8 mouse cellular contexts compared by ENCODE assay signal in genomic region chr7:44896499-44896898, GRCm38 (mm10). TPM values are rescaled to one million over a fixed set of nuclear protein-coding genes. Genes with fewer than 3 reads are reported as not detected.
DNase-seq lines count a peak whose midpoint lies in the region; ATAC-seq and TF ChIP-seq lines count a peak whose summit lies in the region.

No protein-coding gene starts in this region.

- H3K27me3 ChIP-seq in heart, embryonic 14.5 days (ENCODE audit: control insufficient read depth, insufficient read depth, low read length) = no peaks in the 10 kb centered on the region
- no peaks in the 10 kb centered on the region for H3K27me3 ChIP-seq in liver, postnatal 0 days (ENCODE audit: insufficient read depth, low read length)

- TF ChIP-seq CTCF in liver, postnatal 0 days (IDR thresholded peaks at IDR 0.05; ENCODE audit: low read depth) = no peak

- peaks cover 17% of the 10 kb centered on the region for H3K36me3 ChIP-seq in ES-E14 (ENCODE audit: control insufficient read depth, insufficient read depth, low read length, poor library complexity, severe bottlenecking)
- H3K36me3 ChIP-seq in heart, embryonic 14.5 days (ENCODE audit: control insufficient read depth, insufficient read depth, low read length) = peaks cover 28% of the 10 kb centered on the region
- peaks cover 19% of the 10 kb centered on the region for H3K36me3 ChIP-seq in liver, postnatal 0 days (replicated peaks; ENCODE audit: insufficient read depth, low read length)

- DNase-seq in gastrocnemius, postnatal 14 days = peak; percentile 45
- DNase-seq in gastrocnemius, postnatal 10 days = no peak
- DNase-seq in ES-E14 (ENCODE audit: low read depth, low spot score) = no peak
- no peak for DNase-seq in liver, postnatal 0 days
- no peak for DNase-seq in yolk sac, embryonic 10.5 days (ENCODE audit: low spot score)
- DNase-seq in embryo, embryonic 9.5 days (ENCODE audit: extremely low spot score) = no peak
- no peak for DNase-seq in left cerebral cortex, adult 8-10 months (ENCODE audit: low spot score in 2 of 2)

- H3K9ac ChIP-seq in ES-E14 (ENCODE audit: insufficient read depth, low read depth, low read length, poor library complexity, severe bottlenecking) = peak overlapping the region; percentile 78
- peak overlapping the region; percentile 84 for H3K9ac ChIP-seq in heart, embryonic 14.5 days (ENCODE audit: low read length)
- H3K9ac ChIP-seq in liver, postnatal 0 days (replicated peaks) = peak overlapping the region; percentile 71

- H3K4me1 ChIP-seq in ES-E14 (ENCODE audit: control insufficient read depth in 2 of 2, insufficient read depth in 2 of 2, low read length in 2 of 2, poor library complexity in 1 of 2) = peaks cover 0 to 10% of the 10 kb centered on the region in 2 experiments; a peak in 1 of 4 replicates
- H3K4me1 ChIP-seq in heart, embryonic 14.5 days (ENCODE audit: control insufficient read depth in 2 of 2, insufficient read depth in 2 of 2, low read length in 2 of 2) = peaks cover 14 to 32% of the 10 kb centered on the region in 2 experiments
- H3K4me1 ChIP-seq in liver, postnatal 0 days (ENCODE audit: insufficient read depth) = peaks cover 26% of the 10 kb centered on the region

- peak overlapping the region; percentile 83 for H3K4me2 ChIP-seq in heart, embryonic 14.5 days (ENCODE audit: low read length)
- H3K4me2 ChIP-seq in liver, postnatal 0 days (ENCODE audit: low read depth, low read length) = peak overlapping the region; percentile 84

- H3K4me3 ChIP-seq in ES-E14 (ENCODE audit: insufficient read depth in 1 of 2, low read depth in 1 of 2, low read length in 2 of 2, poor library complexity in 1 of 2, severe bottlenecking in 1 of 2) = peak overlapping the region; percentile 69 to 70
- peak overlapping the region; percentile 62 to 70 for H3K4me3 ChIP-seq in heart, embryonic 14.5 days (ENCODE audit: control insufficient read depth in 1 of 2, insufficient read depth in 1 of 2, low read depth in 1 of 2, low read length in 2 of 2)
- peak overlapping the region; percentile 63 for H3K4me3 ChIP-seq in liver, postnatal 0 days (ENCODE audit: low read depth, low read length)

- WGBS in heart, embryonic 14.5 days = 38% methylated on average over 10 of the region's 10 CpGs
- 42% methylated on average over 10 of the region's 10 CpGs for WGBS in liver, postnatal 0 days (ENCODE audit: insufficient replicate concordance)

- peak overlapping the region; percentile 16 for H3K27ac ChIP-seq in ES-E14 (ENCODE audit: insufficient read depth, low read depth, low read length, poor library complexity, severe bottlenecking)
- peak overlapping the region; percentile 74 to 88 for H3K27ac ChIP-seq in heart, embryonic 14.5 days (replicated peaks in 1 of 2; ENCODE audit: control insufficient read depth in 1 of 2, insufficient read depth in 1 of 2, low read depth in 2 of 2, low read length in 2 of 2)
- peak overlapping the region; percentile 64 for H3K27ac ChIP-seq in liver, postnatal 0 days (ENCODE audit: low read depth)

- no peaks in the 10 kb centered on the region for H3K9me3 ChIP-seq in ES-E14 (ENCODE audit: control insufficient read depth, insufficient read depth, low read depth, low read length)
- H3K9me3 ChIP-seq in heart, embryonic 14.5 days (ENCODE audit: control insufficient read depth, low read length) = no peaks in the 10 kb centered on the region
- H3K9me3 ChIP-seq in liver, postnatal 0 days (ENCODE audit: low read length) = no peaks in the 10 kb centered on the region

- intact Hi-C loops in gastrocnemius, postnatal 14 days (cut with DNase I; ENCODE audit: low total_unique reads) = no loop called here

- in situ Hi-C loops in ES-E14 (cut with MboI; ENCODE audit: low sequenced_read_pairs in 2 of 2, unreplicated experiment in 2 of 2) = no loop called here

- ATAC-seq in heart, embryonic 14.5 days (ENCODE audit: insufficient number of reproducible peaks, insufficient read depth, low FRiP score, low read depth) = no peak
- ATAC-seq in liver, postnatal 0 days = no peak

- TF ChIP-seq EP300 in liver, postnatal 0 days (IDR thresholded peaks at IDR 0.05; ENCODE audit: low read depth) = no peak

TF ChIP-seq in ES-E14, 5 proteins besides CTCF, POLR2A, EP300 and RAD21:
- no peak for TF ChIP-seq HCFC1 (IDR thresholded peaks at IDR 0.05; ENCODE audit: borderline replicate concordance, insufficient read depth, low read length)
- no peak for TF ChIP-seq CHD2 (IDR thresholded peaks at IDR 0.05; ENCODE audit: low read depth, low read length)
- no peak for TF ChIP-seq MAFK (IDR thresholded peaks at IDR 0.05; ENCODE audit: insufficient read depth, low read depth, low read length)

RNA-seq across cellular contexts. Expression of gene Fuz, which starts 0.6 kb away (rescaled TPM):
- total RNA-seq in gastrocnemius, postnatal 14 days (2021) = 10 to 100 TPM; 18.8 to 23.4 TPM
- total RNA-seq in gastrocnemius, postnatal 10 days (2021) = 10 to 100 TPM; 15.0 to 18.1 TPM
- total RNA-seq in ES-E14 (2012; rRNA removed) = 14.2 and 17.2 TPM in 2 replicates
- polyA plus RNA-seq in heart, embryonic 14.5 days (2014; fragmentation: Nextera tagmentation; extraction: Ambion mirVana) = 11.9 and 14.5 TPM in 2 replicates
- polyA plus RNA-seq in liver, postnatal 0 days (2015; fragmentation: Nextera tagmentation; extraction: Ambion mirVana) = 4.1 and 4.4 TPM in 2 replicates
- total RNA-seq in left cerebral cortex, adult 8-10 months (2022) = 10 to 100 TPM; 21.8 to 28.6 (median 24.0) TPM

RNA-seq across cellular contexts. Expression of gene Med25, which starts 4.0 kb away (rescaled TPM):
- total RNA-seq in gastrocnemius, postnatal 14 days (2021) = 10 to 100 TPM; 48.0 to 49.7 TPM
- total RNA-seq in gastrocnemius, postnatal 10 days (2021) = 10 to 100 TPM; 44.7 to 53.5 TPM
- 88.2 and 121 TPM in 2 replicates for total RNA-seq in ES-E14 (2012; rRNA removed)
- polyA plus RNA-seq in heart, embryonic 14.5 days (2014; fragmentation: Nextera tagmentation; extraction: Ambion mirVana) = 52.6 and 59.5 TPM in 2 replicates
- polyA plus RNA-seq in liver, postnatal 0 days (2015; fragmentation: Nextera tagmentation; extraction: Ambion mirVana) = 35.6 and 37.7 TPM in 2 replicates
- 10 to 100 TPM; 80.5 to 97.9 (median 88.4) TPM for total RNA-seq in left cerebral cortex, adult 8-10 months (2022)

RNA-seq across cellular contexts. Expression of gene Ptov1, which starts 26.9 kb away (rescaled TPM):
- 100 to 1,000 TPM; 161 to 167 TPM for total RNA-seq in gastrocnemius, postnatal 14 days (2021)
- total RNA-seq in gastrocnemius, postnatal 10 days (2021) = 100 to 1,000 TPM; 210 to 216 TPM
- 144 and 205 TPM in 2 replicates for total RNA-seq in ES-E14 (2012; rRNA removed)
- 279 and 310 TPM in 2 replicates for polyA plus RNA-seq in heart, embryonic 14.5 days (2014; fragmentation: Nextera tagmentation; extraction: Ambion mirVana)
- 43.5 and 49.8 TPM in 2 replicates for polyA plus RNA-seq in liver, postnatal 0 days (2015; fragmentation: Nextera tagmentation; extraction: Ambion mirVana)
- 100 to 1,000 TPM; 277 to 305 (median 293) TPM for total RNA-seq in left cerebral cortex, adult 8-10 months (2022)

RNA-seq across cellular contexts. Expression of gene Ap2a1, which starts 32.8 kb away (rescaled TPM):
- total RNA-seq in gastrocnemius, postnatal 14 days (2021) = 10 to 100 TPM; 55.4 to 60.8 TPM
- 10 to 100 TPM; 59.0 to 65.0 TPM for total RNA-seq in gastrocnemius, postnatal 10 days (2021)
- 82.5 and 94.9 TPM in 2 replicates for total RNA-seq in ES-E14 (2012; rRNA removed)
- 54.0 and 58.8 TPM in 2 replicates for polyA plus RNA-seq in heart, embryonic 14.5 days (2014; fragmentation: Nextera tagmentation; extraction: Ambion mirVana)
- 25.6 and 29.5 TPM in 2 replicates for polyA plus RNA-seq in liver, postnatal 0 days (2015; fragmentation: Nextera tagmentation; extraction: Ambion mirVana)
- 100 to 1,000 TPM; 312 to 359 (median 323) TPM for total RNA-seq in left cerebral cortex, adult 8-10 months (2022)

RNA-seq across cellular contexts. Expression of gene Pnkp, which starts 39.6 kb away (rescaled TPM):
- total RNA-seq in gastrocnemius, postnatal 14 days (2021) = 10 to 100 TPM; 15.1 to 16.6 TPM
- 10 to 100 TPM; 14.4 to 16.5 TPM for total RNA-seq in gastrocnemius, postnatal 10 days (2021)
- 37.1 and 76.5 TPM in 2 replicates for total RNA-seq in ES-E14 (2012; rRNA removed)
- polyA plus RNA-seq in heart, embryonic 14.5 days (2014; fragmentation: Nextera tagmentation; extraction: Ambion mirVana) = 19.4 and 22.7 TPM in 2 replicates
- polyA plus RNA-seq in liver, postnatal 0 days (2015; fragmentation: Nextera tagmentation; extraction: Ambion mirVana) = 25.6 and 27.9 TPM in 2 replicates
- total RNA-seq in left cerebral cortex, adult 8-10 months (2022) = 10 to 100 TPM; 23.9 to 27.0 (median 24.4) TPM

Comparison
In these comparisons a context has a peak if more than half of its experiments do, and no peak if none do; other contexts are left out.
1. H3K27ac ChIP-seq: peak in every context shown above with its lines; median percentile 81 in heart, embryonic 14.5 days; 64 in liver, postnatal 0 days; 16 in ES-E14.